Mouse (Mus musculus) heart, embryonic 11.5 days (tissue): ENCODE data around the gene Rbp1. TPM values are rescaled to one million over a fixed set of nuclear protein-coding genes. Genes with fewer than 3 reads are reported as not detected.

ENCODE experiments used
- ATAC-seq: fragments of 200-750 bp; cut with Nextera tagmentation; replicated peaks from 2 replicates; pipeline ENCODE4 v1.8.0; 2017; ENCODE audit warnings: moderate library complexity; ENCODE audit not compliant: insufficient number of reproducible peaks, low FRiP score, low TSS enrichment
- H3K27ac ChIP-seq: fragments of 300-500 bp; sonication (generic); 2 replicates; pipeline ENCODE4 v1.5.1; 2014; ENCODE audit warnings: mild to moderate bottlenecking, low read depth, low read length
- H3K27me3 ChIP-seq: fragments of 300-500 bp; sonication (generic); 2 replicates; pipeline ENCODE4 v1.6.1; 2014; ENCODE audit warnings: mild to moderate bottlenecking, low read length, mixed read lengths; ENCODE audit not compliant: control insufficient read depth, insufficient read depth
- H3K36me3 ChIP-seq: fragments of 300-500 bp; sonication (generic); 2 replicates; pipeline ENCODE4 v1.6.1; 2014; ENCODE audit warnings: mild to moderate bottlenecking, low read length, moderate library complexity, mixed read lengths; ENCODE audit not compliant: control insufficient read depth, insufficient read depth
- H3K4me1 ChIP-seq: fragments of 300-500 bp; sonication (generic); 2 replicates; pipeline ENCODE4 v1.6.1; 2014; ENCODE audit warnings: low read length; ENCODE audit not compliant: control insufficient read depth, insufficient read depth
- H3K4me2 ChIP-seq: fragments of 300-500 bp; sonication (generic); 2 replicates; pipeline ENCODE4 v1.6.1; 2014; ENCODE audit warnings: mild to moderate bottlenecking, moderate library complexity
- H3K4me3 ChIP-seq: fragments of 300-500 bp; sonication (generic); 2 replicates; pipeline ENCODE4 v1.5.1; 2014; ENCODE audit warnings: low read depth, low read length
- H3K9ac ChIP-seq: fragments of 300-500 bp; sonication (generic); 2 replicates; pipeline ENCODE4 v1.6.1; 2014; ENCODE audit warnings: mild to moderate bottlenecking, low read depth, low read length, moderate library complexity
- H3K9me3 ChIP-seq: fragments of 300-500 bp; sonication (generic); replicated peaks from 2 replicates; pipeline ENCODE4 v1.6.1; 2016; ENCODE audit warnings: low read length; ENCODE audit not compliant: control insufficient read depth
- WGBS: fragments of 180-500 bp; shearing (Covaris S2); extraction: QIAGEN DNeasy Blood & Tissue Kit; methylation state at CpG from one replicate; pipeline ENCODE4 v1.1.7; 2014; ENCODE audit not compliant: insufficient replicate concordance; 5-methylcytosine and 5-hydroxymethylcytosine counted together
- polyA plus RNA-seq: library from polyadenylated mRNA; unstranded; fragments of >200 nt; fragmentation: Nextera tagmentation; extraction: Ambion mirVana; gene quantifications from 2 replicates; pipeline ENCODE4 v1.2.1, GENCODE M21; 2014

Gene Rbp1
- polyA plus RNA-seq, 1 experiment from 2014 or later: 56.4 TPM

- no peak for ATAC-seq
- WGBS: 73% methylated on average over 4 of the region's 4 CpGs
- Histone ChIP-seq H3K27ac (no peak overlapping the region), H3K36me3 (no peaks in the 10 kb centered on the region), H3K27me3 (no peaks in the 10 kb centered on the region), H3K9me3 (no peaks in the 10 kb centered on the region), H3K4me1 (no peaks in the 10 kb centered on the region), H3K9ac (no peak overlapping the region), H3K4me2 (no peak overlapping the region), H3K4me3 (no peak overlapping the region)
Observed at GRCm38 (mm10) chr9:98393496-98393895, 29.3 kb upstream of the Rbp1 start.

- Histone ChIP-seq H3K4me2 (no peak overlapping the region), H3K9me3 (no peaks in the 10 kb centered on the region), H3K4me1 (no peaks in the 10 kb centered on the region), H3K36me3 (no peaks in the 10 kb centered on the region), H3K4me3 (no peak overlapping the region), H3K27ac (no peak overlapping the region), H3K27me3 (no peaks in the 10 kb centered on the region), H3K9ac (no peak overlapping the region)
- WGBS: 84% methylated on average over 6 of the region's 6 CpGs
- ATAC-seq: no peak
Observed at GRCm38 (mm10) chr9:98397211-98397610, 25.6 kb upstream of the Rbp1 start.

DNA sequence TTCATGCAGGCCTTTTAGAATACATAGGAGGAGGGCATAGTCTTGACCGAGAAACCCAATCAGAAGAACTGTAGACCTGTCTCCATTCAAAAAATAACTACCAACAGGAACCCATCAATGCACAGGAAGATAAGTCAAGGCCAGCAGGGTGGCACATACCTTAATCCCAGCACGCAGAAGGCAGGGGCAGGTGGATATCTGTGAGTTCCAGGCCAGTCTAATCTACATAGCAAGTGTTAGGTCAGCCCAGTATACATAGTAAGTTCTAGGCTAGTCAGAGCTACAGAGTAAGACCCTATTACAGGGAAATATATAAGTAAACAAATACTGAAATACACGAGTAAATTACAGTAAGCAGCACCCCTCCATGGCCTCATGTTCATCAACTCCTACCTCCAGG lies 24.9 kb upstream of the Rbp1 start:
- WGBS: 87% methylated on average over 3 of the region's 3 CpGs
- H3K4me3 ChIP-seq: no peak overlapping the region

GRCm38 (mm10) chr9:98400185-98400894 lies 22.4 kb upstream of the Rbp1 start:
- Histone ChIP-seq H3K27me3 (no peaks in the 10 kb centered on the region), H3K4me1 (no peaks in the 10 kb centered on the region), H3K4me2 (no peak overlapping the region), H3K9me3 (no peaks in the 10 kb centered on the region), H3K4me3 (no peak overlapping the region), H3K9ac (no peak overlapping the region), H3K36me3 (no peaks in the 10 kb centered on the region), H3K27ac (no peak overlapping the region)
- no peak for ATAC-seq
- 78% methylated on average over 13 of the region's 13 CpGs for WGBS

More for the DNA sequence above, 24.9 kb upstream of the Rbp1 start:
- no peaks in the 10 kb centered on the region for H3K36me3 ChIP-seq
- no peaks in the 10 kb centered on the region for H3K4me1 ChIP-seq
- ATAC-seq: no peak
- H3K9ac ChIP-seq: no peak overlapping the region
- no peaks in the 10 kb centered on the region for H3K9me3 ChIP-seq
- no peak overlapping the region for H3K4me2 ChIP-seq
- no peaks in the 10 kb centered on the region for H3K27me3 ChIP-seq
- no peak overlapping the region for H3K27ac ChIP-seq

DNA sequence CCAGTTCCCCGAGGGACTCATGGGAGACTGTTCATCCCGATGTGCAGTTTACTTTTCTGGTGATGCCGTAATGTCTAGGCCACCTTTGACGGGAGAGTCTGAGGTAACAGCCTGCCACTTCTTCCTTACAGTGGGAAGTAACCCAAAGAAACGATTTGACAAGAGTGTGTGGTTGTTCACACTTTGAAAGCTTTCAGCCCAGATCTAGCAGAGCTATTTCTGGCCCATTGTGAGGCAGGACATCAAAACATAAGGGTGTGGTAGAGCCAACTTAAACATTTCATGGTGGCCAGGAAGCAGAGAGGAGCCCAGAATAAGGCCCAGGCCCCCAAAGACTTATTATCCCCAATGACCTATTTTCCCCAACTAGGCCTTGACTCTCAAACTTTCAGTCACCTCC lies 21.1 kb upstream of the Rbp1 start:
- no peaks in the 10 kb centered on the region for H3K36me3 ChIP-seq
- H3K9ac ChIP-seq: no peak overlapping the region
- no peak overlapping the region for H3K27ac ChIP-seq
- 79% methylated on average over 5 of the region's 5 CpGs for WGBS
- no peaks in the 10 kb centered on the region for H3K9me3 ChIP-seq
- H3K4me3 ChIP-seq: no peak overlapping the region
- no peak overlapping the region for H3K4me2 ChIP-seq
- no peaks in the 10 kb centered on the region for H3K4me1 ChIP-seq
- ATAC-seq: no peak
- no peaks in the 10 kb centered on the region for H3K27me3 ChIP-seq

DNA sequence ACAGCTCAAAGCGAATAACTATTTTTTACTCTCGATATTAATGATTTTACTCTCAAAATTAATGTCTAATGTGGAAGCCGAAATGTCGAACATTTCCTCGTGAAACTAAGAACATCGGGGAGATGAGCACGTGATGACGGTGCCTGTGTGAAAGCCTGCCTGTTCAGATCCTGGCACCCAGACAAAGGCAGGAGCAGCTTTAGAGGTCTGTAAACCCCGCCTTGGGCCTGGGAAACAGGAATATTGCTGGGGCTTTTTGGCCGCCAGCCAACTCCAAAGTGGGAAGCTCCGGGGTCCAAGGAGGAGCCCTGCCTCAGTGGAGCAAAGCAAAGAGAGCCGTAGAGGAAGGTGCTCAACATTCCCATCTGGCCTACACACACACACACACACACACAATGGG lies 15.0 kb upstream of the Rbp1 start:
- WGBS: 86% methylated on average over 12 of the region's 12 CpGs
- no peak for ATAC-seq
- Histone ChIP-seq H3K4me1 (no peaks in the 10 kb centered on the region), H3K27me3 (no peaks in the 10 kb centered on the region), H3K4me3 (no peak overlapping the region), H3K36me3 (no peaks in the 10 kb centered on the region), H3K27ac (no peak overlapping the region), H3K9ac (no peak overlapping the region), H3K9me3 (no peaks in the 10 kb centered on the region), H3K4me2 (no peak overlapping the region)

- H3K36me3 ChIP-seq: no peaks in the 10 kb centered on the region
- no peaks in the 10 kb centered on the region for H3K9me3 ChIP-seq
- no peak overlapping the region for H3K4me3 ChIP-seq
- no peak overlapping the region for H3K27ac ChIP-seq
- H3K9ac ChIP-seq: no peak overlapping the region
- no peak for ATAC-seq
- no peaks in the 10 kb centered on the region for H3K4me1 ChIP-seq
- no peaks in the 10 kb centered on the region for H3K27me3 ChIP-seq
- WGBS: 21% methylated on average over 3 of the region's 3 CpGs
- H3K4me2 ChIP-seq: no peak overlapping the region
Observed at GRCm38 (mm10) chr9:98409137-98409536, 13.6 kb upstream of the Rbp1 start.

DNA sequence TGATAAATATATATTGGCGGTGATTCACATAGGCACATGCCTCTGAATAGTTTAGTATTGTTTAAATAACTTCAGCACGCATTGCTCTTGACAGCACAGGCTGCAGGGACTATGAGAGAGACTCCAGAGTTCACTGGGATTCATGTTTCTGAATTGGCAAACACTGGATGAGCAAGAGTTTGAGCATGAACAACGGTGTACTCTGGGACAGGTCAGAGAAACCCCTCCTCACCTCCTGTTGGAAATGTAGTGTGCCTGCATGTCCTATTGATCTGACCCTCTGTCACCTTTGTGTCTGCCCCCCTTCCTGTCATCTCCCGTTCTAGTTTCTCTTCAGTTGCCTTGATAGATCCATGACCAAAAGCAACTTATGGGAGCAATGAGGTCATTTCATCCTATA lies 7.3 kb upstream of the Rbp1 start:
- 83% methylated on average over 4 of the region's 4 CpGs for WGBS
- no peak overlapping the region for H3K4me2 ChIP-seq

DNA sequence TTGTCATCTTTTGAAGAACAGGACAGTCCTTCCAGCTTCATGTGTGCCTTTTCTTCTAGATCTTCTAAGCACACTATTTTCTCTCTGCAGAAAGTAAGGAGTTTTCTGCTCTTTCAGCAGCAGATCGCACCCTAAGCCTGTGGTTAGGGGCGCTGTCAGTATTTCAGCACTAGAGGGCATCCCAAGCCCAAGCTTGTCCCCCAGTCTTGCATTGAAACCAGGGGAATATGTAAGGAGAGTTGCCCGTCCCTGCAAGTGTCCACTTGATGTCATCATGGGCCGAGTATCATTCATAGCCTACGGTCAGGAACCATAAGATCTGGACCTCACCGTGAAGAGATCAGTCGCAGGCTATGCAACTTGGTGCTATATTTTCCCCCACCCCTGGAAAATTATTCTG lies 4.8 kb upstream of the Rbp1 start:
- ATAC-seq: no peak
- WGBS: 53% methylated on average over 7 of the region's 7 CpGs
- Histone ChIP-seq H3K4me3 (no peak overlapping the region), H3K27ac (no peak overlapping the region), H3K9me3 (no peaks in the 10 kb centered on the region; the same call in 1 of the 2 replicates), H3K4me2 (no peak overlapping the region), H3K9ac (no peak overlapping the region), H3K4me1 (no peaks in the 10 kb centered on the region), H3K36me3 (no peaks in the 10 kb centered on the region), H3K27me3 (0 out of 2 replicates have a peak, but pooled peaks cover 3% of the 10 kb centered on the region)

More for the DNA sequence above, 7.3 kb upstream of the Rbp1 start:
- Histone ChIP-seq H3K4me3 (no peak overlapping the region), H3K9ac (no peak overlapping the region), H3K4me1 (no peaks in the 10 kb centered on the region), H3K36me3 (no peaks in the 10 kb centered on the region), H3K27me3 (no peaks in the 10 kb centered on the region), H3K9me3 (no peaks in the 10 kb centered on the region; the same call in 1 of the 2 replicates), H3K27ac (no peak overlapping the region)
- ATAC-seq: no peak
